Mouse (Mus musculus) testis, postnatal 10 days (tissue): Measurements from ENCODE around the gene Fdx1.

Experiments
- DNase-seq: peaks from one replicate; pipeline ENCODE4 v3.0.0; 2021; ENCODE audit warnings: low spot score

Fdx1 gene

GRCm38 (mm10) chr9:51906938-51907337 lies 56.4 kb downstream of the Fdx1 start:
- no peak for DNase-seq
